Mouse (Mus musculus): ENCODE measurements around the gene Gadl1.

Gadl1 gene

GRCm38 (mm10) chr9:116087880-116088279 lies 178.6 kb downstream of the Gadl1 start:
- peak; percentile 51 to 71 for DNase-seq (ENCODE audit: low spot score in 2 of 2)

- DNase-seq (ENCODE audit: low spot score in 2 of 2), result peak in 1 of 2 experiments; percentile 31
Observed at GRCm38 (mm10) chr9:116088912-116089311, 179.7 kb downstream of the Gadl1 start.

- DNase-seq (ENCODE audit: low spot score in 2 of 2), result no peak
Observed at GRCm38 (mm10) chr9:116090296-116090695, 181.0 kb downstream of the Gadl1 start.

GRCm38 (mm10) chr9:116091101-116091841 lies 182.0 kb downstream of the Gadl1 start:
- no peak for DNase-seq (ENCODE audit: low spot score in 2 of 2)

- no peak for DNase-seq (ENCODE audit: low spot score in 2 of 2)
Observed at GRCm38 (mm10) chr9:116091921-116092320, 182.7 kb downstream of the Gadl1 start.

DNA sequence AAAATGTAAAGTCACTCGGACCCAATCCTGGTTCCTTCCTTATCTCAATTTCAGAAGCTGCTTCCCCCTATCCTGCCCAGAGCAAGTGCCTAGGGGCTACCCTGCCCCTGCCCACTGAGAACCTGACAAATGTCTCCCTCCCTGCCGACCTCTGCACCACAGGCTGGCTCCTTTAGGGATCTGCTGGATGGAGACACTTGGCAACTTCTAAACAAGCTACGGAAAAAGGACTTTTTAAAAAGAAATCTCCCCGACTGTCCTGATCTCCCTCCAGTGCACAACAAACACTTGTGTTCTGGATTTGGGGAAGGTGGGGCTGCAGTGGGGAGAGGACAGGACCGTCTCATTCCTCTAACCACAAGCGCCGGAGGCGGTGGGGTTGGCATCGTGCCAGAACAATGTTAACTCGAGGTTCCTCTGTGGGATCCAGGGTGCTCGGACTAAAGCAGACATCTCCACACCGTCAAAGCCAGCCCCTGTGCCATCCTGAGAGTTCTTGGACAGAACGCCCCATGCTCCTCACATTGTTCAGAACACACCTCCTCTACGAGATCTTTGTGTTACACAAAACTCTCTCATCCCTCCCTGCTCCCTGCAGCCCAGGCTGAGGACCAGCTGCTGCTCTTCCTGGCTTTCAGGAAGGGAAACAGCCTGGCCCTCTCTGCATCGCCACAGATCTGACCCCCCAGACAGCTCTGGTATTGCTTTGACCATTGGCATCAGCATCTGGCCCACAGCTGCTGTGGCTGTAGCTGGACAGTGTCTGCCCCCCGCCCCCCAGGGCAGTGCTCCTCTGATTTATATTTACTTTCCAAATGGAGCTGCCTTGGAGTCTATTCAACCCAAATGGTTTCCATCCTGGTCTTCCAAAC lies 189.7 kb downstream of the Gadl1 start:
- no peak for DNase-seq (ENCODE audit: low spot score in 2 of 2)

DNA sequence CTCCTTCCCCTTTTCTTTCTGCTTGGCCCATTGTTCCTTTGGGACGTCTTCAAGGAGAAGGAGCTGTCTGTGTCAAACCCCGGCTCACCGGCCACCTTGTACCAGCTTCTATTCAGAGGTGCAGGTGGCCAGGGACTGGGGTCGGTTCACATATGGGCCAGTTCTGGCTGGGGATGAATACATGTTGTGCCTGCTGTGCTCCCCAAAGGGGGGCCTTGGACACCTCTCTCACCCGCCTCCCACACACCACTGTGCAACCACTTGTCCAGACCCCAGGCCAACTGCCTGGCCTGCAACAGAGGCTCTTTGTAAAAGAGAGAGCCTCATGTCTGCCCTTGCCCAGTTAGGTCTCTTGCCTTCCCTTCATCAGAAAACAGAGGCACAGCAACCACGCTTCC lies 190.3 kb downstream of the Gadl1 start:
- DNase-seq (ENCODE audit: low spot score in 2 of 2), result no peak

- no peak for DNase-seq (ENCODE audit: low spot score in 2 of 2)
Observed at GRCm38 (mm10) chr9:116100015-116100414, 190.8 kb downstream of the Gadl1 start.

GRCm38 (mm10) chr9:116101842-116102241 lies 192.6 kb downstream of the Gadl1 start:
- no peak for DNase-seq (ENCODE audit: low spot score in 2 of 2)

- no peak for DNase-seq (ENCODE audit: low spot score in 2 of 2)
Observed at GRCm38 (mm10) chr9:116104770-116105169, 195.5 kb downstream of the Gadl1 start.

GRCm38 (mm10) chr9:116108729-116109128 lies 199.5 kb downstream of the Gadl1 start:
- DNase-seq (ENCODE audit: low spot score in 2 of 2), result no peak

- no peak for DNase-seq (ENCODE audit: low spot score in 2 of 2)
Observed at GRCm38 (mm10) chr9:116111149-116111970, 202.1 kb downstream of the Gadl1 start.

- peak; percentile 27 to 48 for DNase-seq (ENCODE audit: low spot score in 2 of 2)
Observed at GRCm38 (mm10) chr9:116114339-116114738, 205.1 kb downstream of the Gadl1 start.

- no peak for DNase-seq (ENCODE audit: low spot score in 2 of 2)
Observed at GRCm38 (mm10) chr9:116115875-116116274, 206.6 kb downstream of the Gadl1 start.

DNA sequence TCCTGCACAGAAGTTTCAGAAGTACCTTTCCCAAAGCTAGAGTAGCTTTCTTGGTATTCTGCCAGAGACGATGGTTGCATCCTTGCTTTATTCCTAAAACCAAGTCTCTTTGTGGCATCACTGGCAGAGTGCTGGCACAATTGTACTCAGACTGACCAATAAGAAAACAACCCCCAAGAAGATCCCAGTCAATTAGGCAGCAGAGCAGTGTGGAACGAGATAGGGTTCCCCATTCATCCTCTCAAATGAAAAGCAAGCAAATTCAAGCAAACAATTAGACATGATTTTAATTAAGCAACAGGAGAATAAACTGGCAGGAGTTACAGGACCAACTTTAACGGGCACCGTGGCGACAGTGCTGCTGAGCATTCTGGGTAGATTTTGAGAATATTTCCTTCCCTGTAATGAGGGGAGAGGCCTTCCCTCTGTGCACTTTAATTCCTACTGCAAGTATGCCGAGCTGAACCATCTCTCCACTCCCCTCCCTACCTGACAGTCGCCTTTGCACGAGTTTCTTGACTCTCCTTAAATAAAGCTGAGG lies 209.1 kb downstream of the Gadl1 start:
- no peak for DNase-seq (ENCODE audit: low spot score in 2 of 2)

DNA sequence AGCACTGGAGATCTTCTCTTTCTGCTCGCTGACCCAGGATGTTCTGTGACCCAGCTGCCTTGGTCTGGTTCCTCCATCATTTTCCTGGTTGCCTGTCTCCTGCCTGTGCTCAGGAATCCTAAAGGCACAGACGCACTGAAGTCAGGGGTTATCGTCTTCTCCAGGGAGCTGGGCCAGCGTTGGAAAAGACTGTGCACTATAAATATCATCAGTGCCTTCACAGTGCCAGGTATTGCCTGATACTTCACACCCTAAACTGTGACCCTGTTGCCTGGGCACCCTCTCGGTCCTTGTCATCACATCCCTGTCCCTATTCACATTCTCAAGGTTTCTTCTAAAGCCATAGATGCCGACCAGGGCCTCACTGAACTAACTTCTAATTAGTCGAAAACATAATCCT lies 210.7 kb downstream of the Gadl1 start:
- DNase-seq (ENCODE audit: low spot score in 2 of 2), result no peak

- DNase-seq (ENCODE audit: low spot score in 2 of 2), result no peak
Observed at GRCm38 (mm10) chr9:116121472-116121871, 212.2 kb downstream of the Gadl1 start.

- DNase-seq (ENCODE audit: low spot score in 2 of 2), result no peak
Observed at GRCm38 (mm10) chr9:116122544-116122943, 213.3 kb downstream of the Gadl1 start.

DNA sequence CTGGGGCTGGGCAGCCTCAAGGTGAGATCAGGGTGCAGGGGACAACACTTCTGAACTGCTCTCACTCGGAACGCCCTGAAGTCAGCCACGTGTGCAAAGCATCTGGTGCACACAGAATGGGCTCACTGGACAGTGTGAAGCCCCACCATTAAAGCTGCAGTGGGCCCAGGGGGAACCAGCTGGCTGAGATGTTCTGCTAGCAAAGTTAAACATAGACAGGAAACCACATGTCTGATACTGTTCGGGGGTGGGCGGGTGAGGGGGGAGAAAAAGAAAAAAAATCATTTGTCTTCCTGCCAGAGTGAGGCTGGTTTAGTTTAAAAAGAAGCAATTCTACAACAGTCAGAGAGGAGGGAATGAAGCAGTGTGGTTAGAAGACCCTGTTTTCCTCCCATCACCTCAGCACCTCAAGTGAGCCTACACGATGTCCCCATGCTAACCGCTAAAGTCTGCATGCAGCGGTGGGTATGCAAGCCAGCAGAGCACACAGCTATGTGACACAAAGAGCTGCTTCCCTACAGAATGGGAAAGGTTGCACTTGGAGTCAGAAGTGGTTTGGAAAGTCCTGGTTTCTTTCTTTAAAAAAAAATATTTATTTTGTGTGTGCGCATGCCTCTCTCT lies 213.8 kb downstream of the Gadl1 start:
- peak; percentile 77 to 79 for DNase-seq (ENCODE audit: low spot score in 2 of 2)

Measured in spleen, postnatal 36 days (tissue).